Mouse (Mus musculus) liver, adult 2 months (tissue): ENCODE data around the gene Ccdc9b. TPM values are rescaled to one million over a fixed set of nuclear protein-coding genes. Genes with fewer than 3 reads are reported as not detected.

Experiments
- DNase-seq: peaks from one replicate; pipeline ENCODE4 v3.0.0-alpha.2; 2011; ENCODE audit warnings: low read depth, low spot score; ENCODE audit errors: extremely low read depth
- H3K27ac ChIP-seq: fragments of 200-500 bp; replicated peaks from 2 replicates; pipeline ENCODE4 v1.5.1; 2012; ENCODE audit warnings: low read depth, mild to moderate bottlenecking, control low read depth, inconsistent platforms, low read length; ENCODE audit not compliant: insufficient read depth
- H3K27me3 ChIP-seq: fragments of 200-500 bp; 2 replicates; pipeline ENCODE4 v1.6.1; 2012; ENCODE audit warnings: mild to moderate bottlenecking, moderate library complexity, low read length, inconsistent platforms; ENCODE audit not compliant: control insufficient read depth, insufficient read depth
- H3K36me3 ChIP-seq: fragments of 200-500 bp; 2 replicates; pipeline ENCODE4 v1.6.1; 2012; ENCODE audit warnings: low read length, inconsistent platforms; ENCODE audit not compliant: control insufficient read depth, insufficient read depth
- H3K4me1 ChIP-seq: fragments of 200-500 bp; 2 replicates; pipeline ENCODE4 v1.6.1; 2011; ENCODE audit warnings: low read length; ENCODE audit not compliant: control insufficient read depth, insufficient read depth
- H3K4me3 ChIP-seq: fragments of 200-500 bp; 2 replicates; pipeline ENCODE4 v1.5.1; 2011; ENCODE audit warnings: low read depth, mild to moderate bottlenecking, control low read depth, low read length, moderate library complexity; ENCODE audit not compliant: insufficient read depth
- H3K79me2 ChIP-seq: fragments of 200-500 bp; 2 replicates; pipeline ENCODE4 v1.6.1; 2012; ENCODE audit warnings: inconsistent platforms, mild to moderate bottlenecking, low read length, moderate library complexity; ENCODE audit not compliant: control insufficient read depth, insufficient read depth
- H3K9ac ChIP-seq: fragments of 200-500 bp; 2 replicates; pipeline ENCODE4 v1.6.1; 2012; ENCODE audit warnings: low read depth, mild to moderate bottlenecking, control low read depth, inconsistent platforms, low read length
- CTCF ChIP-seq: fragments of 200-500 bp; IDR thresholded peaks from 2 replicates; pipeline ENCODE4 v1.5.1; 2011; ENCODE audit warnings: low read depth, low read length, control low read depth
- POLR2A ChIP-seq: fragments of 200-500 bp; IDR thresholded peaks from 2 replicates; pipeline ENCODE4 v1.6.1; 2011; ENCODE audit warnings: low read length, control low read depth; ENCODE audit not compliant: insufficient read depth; ENCODE audit errors: extremely low read depth
- WGBS: fragments of 180-500 bp; shearing (Covaris S2); methylation state at CpG from one replicate; pipeline ENCODE4 v1.1.7; 2018; 5-methylcytosine and 5-hydroxymethylcytosine counted together
- polyA plus RNA-seq: library from polyadenylated mRNA; depleted of rRNA; stranded (reverse); fragments of >200 nt; gene quantifications from 2 replicates; pipeline ENCODE4 v1.2.3, GENCODE M21; 2012; rRNA removed
- total RNA-seq: library from RNA; depleted of rRNA; stranded (reverse); fragments of >200 nt; gene quantifications from 2 replicates; pipeline ENCODE4 v1.2.3, GENCODE M21; 2014; rRNA removed

Ccdc9b gene
- total RNA-seq (1.1 and 1.9 TPM in 2 replicates), polyA plus RNA-seq (0.68 and 0.94 TPM in 2 replicates)

DNA sequence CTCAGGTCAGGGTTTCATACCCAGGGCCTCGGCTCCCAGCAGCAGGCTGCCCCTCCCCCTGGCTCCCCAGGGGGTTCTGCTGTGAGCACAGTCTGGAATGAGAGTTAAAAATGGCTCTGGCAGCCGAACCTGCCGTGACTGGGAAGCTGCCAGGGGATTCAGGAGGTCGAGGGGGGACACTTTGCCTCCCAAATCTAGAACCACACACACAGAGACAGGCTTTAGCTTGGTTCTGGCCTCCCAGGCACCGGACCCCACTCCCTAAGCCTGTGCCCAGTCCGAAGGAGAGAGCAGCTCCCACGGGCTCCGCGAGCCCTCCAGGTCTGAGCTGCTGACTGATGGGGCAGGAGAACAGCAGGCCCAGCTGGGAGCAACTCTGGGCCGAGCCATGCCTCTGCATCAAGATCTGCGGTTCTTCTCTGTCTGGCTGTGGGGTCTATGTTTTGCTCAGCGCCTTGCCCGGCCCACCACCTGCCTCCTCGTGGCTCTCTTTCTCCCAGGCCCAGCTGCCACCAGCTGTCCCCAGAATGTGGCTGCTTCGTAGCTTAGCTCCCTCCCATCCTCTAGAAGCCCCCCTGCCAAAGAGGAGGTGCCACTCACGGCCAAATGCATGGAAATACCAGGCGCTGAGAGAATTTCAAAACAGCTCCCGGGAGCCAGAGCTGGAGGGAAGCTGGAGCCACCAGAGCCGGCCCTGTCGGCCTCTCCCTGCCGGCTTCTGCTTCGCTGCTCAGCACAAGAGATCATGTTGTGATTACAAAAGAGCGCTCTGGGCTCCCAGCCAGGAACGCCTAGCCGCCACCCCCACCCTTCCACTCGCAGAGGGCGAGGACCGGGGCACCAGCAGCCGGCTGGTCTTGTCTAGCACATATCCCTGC is at the start of gene Ccdc9b:
Gene Ccdc9b (minus strand): TSS at position 756 of the 878 bp plus-strand sequence.
- peak within 1 kb of the TSS; percentile 72 for H3K27ac ChIP-seq

DNA sequence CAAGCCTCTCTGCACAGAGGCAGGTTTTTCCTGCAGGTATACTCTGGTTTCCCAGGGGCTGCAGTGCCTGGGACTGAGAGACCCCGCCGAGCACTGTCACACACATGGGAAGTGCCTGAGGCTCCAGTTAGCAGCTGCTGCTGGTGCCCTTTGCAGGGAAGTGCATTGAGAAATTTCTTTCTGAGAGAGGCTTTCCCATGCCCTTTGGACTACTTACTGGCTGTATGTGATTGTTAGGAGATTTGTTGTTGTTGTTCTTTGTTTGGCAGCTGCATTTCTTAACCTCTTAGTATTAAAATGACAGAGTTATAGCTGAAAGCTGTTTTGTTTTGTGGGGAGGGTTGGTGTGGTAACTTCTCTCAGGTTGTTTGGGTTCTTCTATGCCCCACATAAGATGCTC is 48.4 kb upstream of the Ccdc9b start:
- H3K4me3 ChIP-seq: no peak overlapping the region
- no peak for TF ChIP-seq CTCF
- TF ChIP-seq POLR2A: no peak
- 66% methylated on average over 2 of the region's 2 CpGs for WGBS
- no peaks in the 10 kb centered on the region for H3K27me3 ChIP-seq
- H3K79me2 ChIP-seq: no peaks in the 10 kb centered on the region
- peaks cover 2% of the 10 kb centered on the region; the same call in 1 of the 2 replicates for H3K4me1 ChIP-seq
- no peak for DNase-seq
- no peak overlapping the region for H3K27ac ChIP-seq
- no peak overlapping the region for H3K9ac ChIP-seq
- no peaks in the 10 kb centered on the region for H3K36me3 ChIP-seq

More for the DNA sequence above, at the start of gene Ccdc9b:
- Histone ChIP-seq H3K27me3 (no peaks in the 10 kb centered on the region), H3K79me2 (no peaks in the 10 kb centered on the region), H3K4me1 (peaks cover 8% of the 10 kb centered on the region), H3K9ac (peak within 1 kb of the TSS; percentile 70), H3K36me3 (no peaks in the 10 kb centered on the region), H3K4me3 (peak within 1 kb of the TSS; percentile 51)
- TF ChIP-seq POLR2A (no peak), CTCF (no peak; the same call in 1 of the 2 replicates)
- 23% methylated on average over 29 of the region's 29 CpGs for WGBS
- DNase-seq: peak; percentile 74

DNA sequence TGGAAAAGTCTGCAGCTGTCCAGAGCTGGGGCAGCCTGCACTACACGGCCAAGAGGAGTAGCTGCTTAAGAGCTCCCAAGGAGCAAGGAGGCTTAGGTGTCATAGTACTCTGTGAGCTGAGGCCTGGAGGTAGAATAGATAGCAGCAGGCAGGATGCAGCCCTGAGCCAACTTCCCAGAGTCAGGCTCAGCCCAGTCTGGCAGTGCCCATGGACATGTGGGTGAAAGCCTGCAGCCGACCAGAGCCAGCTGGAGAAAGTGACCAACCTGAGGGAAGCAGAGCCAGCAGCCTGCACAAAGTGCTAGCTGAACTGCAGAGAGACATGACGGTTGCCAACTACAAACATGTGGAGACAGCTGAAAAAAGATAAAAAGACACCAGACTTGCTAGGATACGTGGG is 44.4 kb upstream of the Ccdc9b start:
- Histone ChIP-seq H3K9ac (no peak overlapping the region), H3K27ac (no peak overlapping the region), H3K27me3 (no peaks in the 10 kb centered on the region), H3K4me1 (no peaks in the 10 kb centered on the region), H3K36me3 (no peaks in the 10 kb centered on the region), H3K4me3 (no peak overlapping the region), H3K79me2 (no peaks in the 10 kb centered on the region)
- 72% methylated on average over 4 of the region's 4 CpGs for WGBS
- DNase-seq: no peak
- TF ChIP-seq CTCF (no peak), POLR2A (no peak)

DNA sequence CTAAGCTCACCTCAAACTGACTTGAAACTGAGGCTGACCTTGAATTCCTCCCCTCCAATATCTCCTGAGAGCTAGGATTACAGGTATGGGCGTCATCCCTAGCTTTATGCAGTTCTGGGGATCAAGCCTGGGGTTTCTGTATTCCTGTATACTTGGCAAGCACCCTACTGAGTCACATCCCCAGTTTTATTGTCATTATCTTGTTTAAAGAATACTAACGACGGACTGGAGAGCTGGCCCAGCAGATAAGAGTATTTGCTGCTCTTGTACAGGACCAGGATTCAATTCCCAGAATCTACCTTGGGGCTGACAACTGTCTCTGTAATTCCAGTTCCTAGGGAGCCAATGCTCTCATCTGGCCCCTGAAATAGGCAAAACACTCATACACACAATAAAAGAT is 43.3 kb upstream of the Ccdc9b start:
- no peak overlapping the region for H3K4me3 ChIP-seq
- 49% methylated on average over 3 of the region's 3 CpGs for WGBS
- H3K4me1 ChIP-seq: no peaks in the 10 kb centered on the region
- H3K9ac ChIP-seq: no peak overlapping the region
- no peaks in the 10 kb centered on the region for H3K79me2 ChIP-seq
- no peaks in the 10 kb centered on the region for H3K27me3 ChIP-seq
- no peak for DNase-seq
- H3K36me3 ChIP-seq: no peaks in the 10 kb centered on the region
- no peak for TF ChIP-seq POLR2A
- TF ChIP-seq CTCF: no peak
- 0 out of 2 replicates have a peak overlapping the region, but pooled peaks have one; percentile 17 for H3K27ac ChIP-seq

DNA sequence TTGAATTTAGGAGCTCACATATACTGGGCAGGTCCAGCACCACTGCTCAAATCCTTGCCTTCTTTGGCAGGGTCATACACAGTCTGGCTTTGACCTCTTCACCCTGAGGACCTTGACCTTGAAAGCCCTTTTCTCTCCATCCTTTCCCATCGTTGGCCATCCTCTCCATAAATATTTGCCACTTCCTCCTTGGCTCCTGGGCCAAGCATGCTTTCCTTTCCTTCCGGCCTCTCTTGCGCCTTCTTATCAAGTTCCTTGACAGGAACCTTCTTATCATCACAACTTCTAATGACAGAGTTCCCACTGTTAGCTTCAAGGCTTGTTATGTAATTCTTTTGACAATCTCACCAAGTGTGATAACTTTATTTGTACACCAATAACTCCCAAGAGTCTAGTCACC is 42.7 kb upstream of the Ccdc9b start:
- Histone ChIP-seq H3K36me3 (no peaks in the 10 kb centered on the region), H3K79me2 (no peaks in the 10 kb centered on the region), H3K4me1 (no peaks in the 10 kb centered on the region), H3K27ac (no peak overlapping the region; the same call in 1 of the 2 replicates), H3K9ac (no peak overlapping the region), H3K4me3 (no peak overlapping the region), H3K27me3 (no peaks in the 10 kb centered on the region)
- TF ChIP-seq POLR2A: no peak
- no peak for TF ChIP-seq CTCF
- DNase-seq: peak; percentile 29
- 48% methylated on average over 3 of the region's 3 CpGs for WGBS

DNA sequence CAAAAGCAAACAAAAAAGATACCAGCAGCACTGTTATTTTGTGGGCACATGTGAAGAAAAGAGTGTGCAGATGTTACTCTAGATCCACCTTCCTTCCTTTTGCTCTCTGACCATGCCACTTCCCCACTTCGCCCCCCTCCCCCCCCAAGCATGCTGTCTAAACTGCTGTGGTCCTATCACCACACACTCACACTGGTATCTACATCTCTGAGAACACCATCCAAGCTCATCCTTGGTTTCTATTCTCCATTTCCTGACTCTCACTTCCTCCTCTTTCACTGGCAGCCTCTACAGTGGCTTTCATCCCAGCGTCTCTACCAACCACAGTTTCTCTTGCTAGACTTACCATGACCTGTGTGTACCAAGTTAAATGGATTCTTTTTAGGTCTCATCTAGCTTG is 42.0 kb upstream of the Ccdc9b start:
- peak; percentile 4 for DNase-seq
- WGBS: 76% methylated on average over 2 of the region's 2 CpGs
- no peaks in the 10 kb centered on the region for H3K4me1 ChIP-seq
- no peak overlapping the region for H3K9ac ChIP-seq
- H3K27ac ChIP-seq: peak overlapping the region; percentile 6; the same call in 1 of the 2 replicates
- H3K27me3 ChIP-seq: no peaks in the 10 kb centered on the region
- H3K36me3 ChIP-seq: no peaks in the 10 kb centered on the region
- no peak overlapping the region for H3K4me3 ChIP-seq
- TF ChIP-seq CTCF (no peak), POLR2A (no peak)
- H3K79me2 ChIP-seq: no peaks in the 10 kb centered on the region
